Mouse (Mus musculus): ENCODE data around the gene Cfdp1.

The Cfdp1 gene

DNA sequence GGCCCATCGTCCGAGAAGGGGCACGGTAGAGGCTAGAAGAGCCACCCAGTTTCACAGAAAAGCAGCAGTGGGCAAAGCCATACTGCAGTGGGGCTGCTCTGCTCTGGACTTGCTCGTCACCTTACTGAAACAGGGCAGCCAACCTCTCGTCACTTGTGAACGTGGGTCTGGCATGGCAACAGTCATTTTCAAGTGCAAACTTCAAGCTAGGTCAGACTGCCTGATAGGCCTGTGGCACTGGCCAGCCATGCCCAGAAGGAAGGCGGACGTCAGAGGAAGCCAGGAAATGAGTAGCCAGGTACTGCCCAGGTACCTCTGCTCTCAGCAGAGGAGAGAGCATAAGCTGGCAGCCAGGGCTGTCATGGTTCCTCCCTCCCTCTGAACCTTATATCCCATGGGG is 113.1 kb downstream of the Cfdp1 start:
- in situ Hi-C loops (cut with MboI, MseI) = no loop called here

- in situ Hi-C loops (cut with MboI, MseI) = no loop called here
Measured at GRCm38 (mm10) chr8:111740301-111740711, 113.8 kb downstream of the Cfdp1 start.

DNA sequence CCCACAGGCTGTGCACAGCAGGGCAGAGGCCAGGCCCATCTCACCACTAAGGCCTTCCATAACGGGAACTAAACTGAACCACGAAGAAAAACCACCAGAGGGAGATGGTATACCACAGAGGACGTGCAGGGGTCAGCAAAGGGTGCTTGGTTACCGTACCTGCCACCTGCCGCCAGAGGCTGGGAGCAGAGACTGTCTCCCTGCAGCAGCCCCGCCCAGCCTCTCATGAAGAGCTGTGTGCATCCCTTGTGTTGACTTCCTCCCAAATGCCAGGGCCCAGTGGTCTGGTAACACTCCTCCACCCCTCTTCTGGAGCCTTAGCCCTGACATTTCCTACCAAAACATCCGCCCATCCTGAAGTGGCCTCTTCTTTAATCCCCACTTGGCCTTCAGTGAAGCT is 114.5 kb downstream of the Cfdp1 start:
- in situ Hi-C loops (cut with MboI, MseI) = no loop called here

- in situ Hi-C loops (cut with MboI, MseI) = no loop called here
Measured at GRCm38 (mm10) chr8:111738867-111739266, 115.2 kb downstream of the Cfdp1 start.

- in situ Hi-C loops (cut with MboI, MseI) = no loop called here
Measured at GRCm38 (mm10) chr8:111736321-111736720, 117.8 kb downstream of the Cfdp1 start.

- in situ Hi-C loops (cut with MboI, MseI) = no loop called here
Measured at GRCm38 (mm10) chr8:111735791-111736190, 118.3 kb downstream of the Cfdp1 start.

DNA sequence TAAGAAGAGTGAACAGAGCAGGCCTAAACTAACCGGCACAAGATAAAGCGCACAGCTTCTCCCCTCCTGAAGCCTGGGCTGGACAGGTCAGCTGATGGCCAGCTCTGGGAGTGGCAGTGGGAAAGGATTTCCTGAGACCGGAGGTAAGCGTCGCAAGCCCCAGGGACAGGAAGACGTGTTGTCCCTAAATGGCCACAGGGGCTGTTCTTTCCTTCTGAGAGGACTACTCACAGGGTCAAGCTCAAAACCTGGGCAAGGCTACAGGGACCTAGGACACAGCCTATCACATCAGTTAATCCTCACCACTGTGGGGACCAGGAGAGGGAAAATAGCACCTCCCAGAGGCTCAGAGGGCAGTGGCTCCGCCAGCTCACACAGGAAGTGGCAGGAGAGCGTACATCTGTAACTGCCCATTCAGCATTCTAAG is 118.7 kb downstream of the Cfdp1 start:
- in situ Hi-C loops (cut with MboI, MseI) = no loop called here

- in situ Hi-C loops (cut with MboI, MseI) = no loop called here
Measured at GRCm38 (mm10) chr8:111734244-111734960, 119.7 kb downstream of the Cfdp1 start.

DNA sequence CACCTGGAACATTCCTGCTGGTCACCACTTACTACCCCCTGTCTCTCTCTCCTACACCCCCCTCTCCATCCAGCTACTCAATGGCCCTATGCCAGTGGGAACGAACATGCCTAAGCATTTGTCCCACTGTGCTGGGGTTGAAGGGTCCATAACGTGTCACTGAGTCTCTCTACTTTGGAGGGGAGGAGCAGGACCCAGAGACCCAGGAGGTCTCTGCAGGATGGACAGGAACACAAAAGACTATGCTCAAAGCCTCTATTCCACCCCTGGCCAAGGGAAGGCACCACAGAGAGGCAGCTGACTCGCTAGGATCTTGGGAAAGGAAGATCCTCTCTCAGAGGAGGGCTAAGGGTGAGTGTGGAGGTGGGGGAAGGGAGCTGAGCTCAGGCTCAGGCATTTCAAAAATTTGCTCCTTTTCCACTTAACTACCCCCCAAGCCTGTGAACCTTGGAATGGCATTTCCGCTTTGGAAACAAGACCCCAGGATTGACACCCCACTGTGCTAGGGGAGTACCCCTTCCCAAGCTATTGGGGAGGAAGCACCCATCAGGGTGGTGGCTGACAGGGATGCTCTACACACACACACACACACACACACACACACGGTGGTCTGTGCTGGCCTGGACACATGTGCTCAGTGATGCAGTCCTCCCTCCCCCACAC is 120.4 kb downstream of the Cfdp1 start:
- in situ Hi-C loops (cut with MboI, MseI) = no loop called here

GRCm38 (mm10) chr8:111732406-111733085 is 121.5 kb downstream of the Cfdp1 start:
- in situ Hi-C loops (cut with MboI, MseI) = no loop called here

DNA sequence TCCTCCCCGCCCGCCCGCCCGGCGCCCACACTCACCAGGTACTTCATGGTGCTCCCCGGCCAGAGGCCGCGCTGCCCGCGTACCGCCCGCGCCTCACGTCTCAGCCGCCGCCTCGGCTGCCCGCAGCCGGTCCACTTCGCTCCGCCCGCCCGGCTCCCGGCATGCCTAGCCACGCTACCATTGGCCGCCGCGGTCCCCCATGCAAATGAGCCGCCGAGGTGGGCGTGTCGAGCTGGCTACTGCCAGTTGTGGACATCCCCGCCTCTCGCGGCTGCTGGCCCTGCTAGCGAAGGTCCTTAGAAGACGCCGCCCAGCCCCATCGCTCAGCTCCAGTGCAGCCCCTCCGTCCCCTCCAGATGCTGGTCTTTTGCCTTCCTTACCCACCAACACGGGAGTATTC is 122.1 kb downstream of the Cfdp1 start:
- in situ Hi-C loops (cut with MboI, MseI) = no loop called here

DNA sequence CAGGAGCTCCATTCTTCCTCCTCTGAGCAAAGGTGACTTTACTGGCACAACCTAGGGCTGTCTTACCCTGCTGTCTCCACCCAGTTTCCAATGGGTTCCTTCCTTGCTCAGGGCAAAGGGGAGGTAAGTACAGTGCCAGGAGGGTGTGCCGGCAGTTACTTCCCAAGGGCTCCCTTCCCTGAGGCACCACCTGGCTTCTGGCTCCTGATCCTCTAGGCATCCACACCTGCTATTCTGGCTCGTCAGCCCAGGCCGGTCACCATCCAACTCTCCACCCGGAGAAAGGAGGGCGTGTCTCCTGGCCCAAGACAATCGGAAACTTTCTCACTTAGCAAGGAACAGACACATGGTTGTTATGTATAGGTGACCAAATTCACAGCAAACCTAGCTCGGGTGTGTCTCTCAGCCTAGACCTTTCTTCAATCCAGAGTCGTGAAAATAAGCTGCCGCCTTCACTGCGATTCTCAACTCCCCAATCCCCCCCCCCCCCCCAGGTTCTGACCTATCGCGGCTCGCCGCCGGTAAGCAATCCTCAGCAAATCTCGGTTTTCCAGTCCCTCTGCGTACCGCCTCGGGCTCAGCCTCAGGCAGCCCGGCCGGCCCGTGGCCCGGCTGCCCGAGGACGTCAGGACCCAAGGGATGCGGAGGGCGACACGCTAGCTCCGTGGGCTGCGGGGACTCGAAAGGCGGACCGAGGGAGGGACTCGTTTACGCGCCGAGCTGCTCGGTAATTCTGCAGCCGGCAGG is 122.7 kb downstream of the Cfdp1 start:
- in situ Hi-C loops (cut with MboI, MseI) = no loop called here

DNA sequence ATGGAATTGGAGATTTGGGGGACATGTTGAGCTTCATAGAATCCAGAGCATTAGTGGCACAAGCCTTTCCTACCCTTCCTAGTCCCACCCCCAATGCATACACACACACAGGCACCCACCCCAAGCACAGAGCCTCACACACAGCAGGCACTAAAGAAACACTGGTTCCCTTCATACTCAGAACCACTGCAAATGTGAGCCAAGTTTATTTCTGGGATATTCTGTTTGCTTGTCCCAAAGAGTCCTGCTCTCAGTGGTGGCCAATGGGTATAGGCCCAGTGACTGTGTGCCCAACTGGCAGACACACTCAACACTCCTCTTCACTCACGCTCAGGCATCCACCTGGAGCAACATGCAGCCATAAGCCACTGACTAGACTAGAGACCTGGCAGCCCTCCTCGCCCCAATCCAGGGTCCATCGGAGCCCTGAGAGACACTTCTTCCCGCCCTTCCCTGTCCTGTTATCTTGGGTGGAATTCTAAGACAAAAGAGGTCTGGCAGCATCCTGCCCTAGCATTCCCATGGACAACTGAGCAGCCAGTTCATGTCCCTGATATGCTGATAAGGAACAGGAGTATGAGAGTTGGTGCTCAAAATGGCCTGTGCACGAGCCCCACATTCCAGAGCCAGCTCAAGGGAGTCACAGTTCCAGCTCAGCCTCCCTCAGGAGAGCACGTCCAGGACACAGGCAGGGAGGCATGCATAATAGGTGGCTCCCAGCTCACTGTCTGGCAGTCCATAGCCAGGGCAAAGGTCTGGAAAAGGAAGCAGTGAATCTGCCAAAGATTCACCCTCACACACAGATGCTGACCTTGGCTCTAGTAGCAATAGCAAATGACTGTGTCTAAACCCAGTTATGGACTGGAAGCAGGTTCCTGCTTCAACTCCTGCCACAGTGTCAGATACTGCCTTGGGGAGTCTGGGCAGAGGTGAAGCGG is 124.6 kb downstream of the Cfdp1 start:
- in situ Hi-C loops (cut with MboI, MseI) = no loop called here

DNA sequence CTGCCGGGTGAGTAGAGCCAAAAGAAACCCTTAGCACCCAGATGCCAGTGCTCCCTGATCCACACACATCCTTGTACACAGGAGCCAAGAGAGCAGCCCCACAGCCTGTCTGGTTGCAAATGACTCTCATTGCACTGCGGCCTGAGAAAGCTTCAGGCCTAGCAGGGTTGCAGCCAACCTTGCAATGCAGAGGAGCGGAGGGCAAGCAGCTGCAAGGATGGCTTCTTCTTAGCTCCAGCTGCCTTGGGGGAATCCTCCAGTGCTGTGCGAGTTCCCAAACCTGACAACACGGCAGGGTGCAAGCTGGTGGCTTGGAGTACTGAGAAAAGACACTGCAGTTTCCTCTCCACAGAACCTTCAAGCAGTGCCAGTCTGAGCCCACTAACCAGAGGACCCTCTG is 125.6 kb downstream of the Cfdp1 start:
- in situ Hi-C loops (cut with MboI, MseI) = no loop called here

DNA sequence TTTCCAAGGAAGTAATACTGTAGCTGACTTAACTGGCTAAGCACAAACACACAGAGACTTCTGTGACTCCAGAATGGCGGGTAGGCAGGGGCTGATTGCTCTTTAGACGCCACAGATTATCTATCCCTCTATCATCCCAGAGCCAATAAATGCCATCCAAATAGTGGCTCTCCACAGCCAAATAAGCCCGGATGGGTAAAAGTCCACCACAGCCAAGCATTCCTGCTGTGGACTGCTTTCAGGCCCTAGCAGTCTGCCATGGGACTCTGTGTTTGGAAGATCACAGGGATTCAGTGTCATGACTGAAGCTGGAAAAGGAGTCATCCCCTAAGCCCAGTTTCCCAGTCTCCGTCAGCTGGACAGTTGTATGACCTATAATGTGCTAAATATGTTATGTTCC is 126.5 kb downstream of the Cfdp1 start:
- in situ Hi-C loops (cut with MboI, MseI) = no loop called here

GRCm38 (mm10) chr8:111726102-111726900 is 127.8 kb downstream of the Cfdp1 start:
- in situ Hi-C loops (cut with MboI, MseI) = no loop called here

DNA sequence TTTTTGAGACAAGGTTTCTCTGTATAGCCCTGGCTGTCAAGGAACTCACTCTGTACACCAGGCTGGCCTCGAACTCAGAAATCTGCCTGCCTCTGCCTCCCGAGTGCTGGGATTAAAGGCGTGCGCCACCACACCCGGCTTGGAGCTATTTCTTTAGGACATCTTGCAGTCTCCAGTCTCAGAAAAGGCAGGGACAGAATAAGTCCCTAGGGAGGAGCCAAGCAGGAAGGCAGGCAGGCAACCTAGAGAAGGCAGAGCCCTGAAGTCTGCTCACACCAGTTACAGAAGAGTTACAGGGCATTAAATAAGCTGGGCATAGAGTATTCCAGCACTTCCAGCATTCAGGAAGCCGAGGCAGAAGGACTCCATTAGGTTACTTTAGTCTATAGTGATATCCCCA is 128.8 kb downstream of the Cfdp1 start:
- in situ Hi-C loops (cut with MboI, MseI) = no loop called here

GRCm38 (mm10) chr8:111720115-111720544 is 134.0 kb downstream of the Cfdp1 start:
- in situ Hi-C loops (cut with MboI, MseI) = no loop called here

DNA sequence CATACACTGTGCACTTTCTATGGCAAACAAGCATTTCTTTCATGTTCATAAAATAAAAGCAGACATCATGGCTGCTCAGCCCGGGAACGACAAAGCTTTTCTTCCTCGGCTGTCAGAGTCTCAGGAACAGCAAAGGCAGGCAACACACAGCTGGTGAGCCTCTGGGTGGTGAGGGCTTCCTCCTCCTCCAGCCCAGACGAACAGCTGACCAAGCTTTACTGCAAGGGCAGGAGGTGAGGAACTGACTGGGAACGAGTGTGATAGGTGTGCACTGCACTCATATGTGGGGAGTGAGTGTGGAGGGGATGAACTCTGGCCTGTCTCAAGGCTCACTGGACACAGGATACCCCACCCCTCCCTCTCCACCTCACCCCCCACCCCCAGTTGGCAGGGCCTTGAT is 135.2 kb downstream of the Cfdp1 start:
- in situ Hi-C loops (cut with MboI, MseI) = no loop called here
